Mouse (Mus musculus) stomach, embryonic 15.5 days (tissue): ENCODE results near the gene Olfr288. TPM values are rescaled to one million over a fixed set of nuclear protein-coding genes. Genes with fewer than 3 reads are reported as not detected.

Experiments
- ATAC-seq: fragments of 200-750 bp; cut with Nextera tagmentation; 2 replicates; pipeline ENCODE4 v1.8.0; 2017; ENCODE audit warnings: low read depth, moderate number of reproducible peaks, moderate TSS enrichment; ENCODE audit not compliant: insufficient read depth, low FRiP score
- H3K27ac ChIP-seq: fragments of 300-500 bp; sonication (generic); 2 replicates; pipeline ENCODE4 v1.5.1; 2015; ENCODE audit warnings: mild to moderate bottlenecking, inconsistent platforms
- H3K27me3 ChIP-seq: fragments of 300-500 bp; sonication (generic); replicated peaks from 2 replicates; pipeline ENCODE4 v1.6.1; 2015; ENCODE audit warnings: inconsistent platforms
- H3K36me3 ChIP-seq: fragments of 300-500 bp; sonication (generic); 2 replicates; pipeline ENCODE4 v1.6.1; 2015; ENCODE audit warnings: inconsistent platforms
- H3K4me1 ChIP-seq: fragments of 300-500 bp; sonication (generic); 2 replicates; pipeline ENCODE4 v1.6.1; 2015; ENCODE audit warnings: inconsistent platforms
- H3K4me2 ChIP-seq: fragments of 300-500 bp; sonication (generic); 2 replicates; pipeline ENCODE4 v1.6.1; 2015; ENCODE audit warnings: mild to moderate bottlenecking, inconsistent platforms
- H3K4me3 ChIP-seq: fragments of 300-500 bp; sonication (generic); replicated peaks from 2 replicates; pipeline ENCODE4 v1.5.1; 2015; ENCODE audit warnings: inconsistent platforms
- H3K9ac ChIP-seq: fragments of 300-500 bp; sonication (generic); 2 replicates; pipeline ENCODE4 v1.6.1; 2015; ENCODE audit warnings: inconsistent platforms
- H3K9me3 ChIP-seq: fragments of 300-500 bp; sonication (generic); 2 replicates; pipeline ENCODE4 v1.6.1; 2016; ENCODE audit warnings: inconsistent platforms
- WGBS: fragments of 180-500 bp; shearing (Covaris S2); methylation state at CpG from one replicate; pipeline ENCODE4 v1.1.7; 2015; 5-methylcytosine and 5-hydroxymethylcytosine counted together
- polyA plus RNA-seq: library from polyadenylated mRNA; unstranded; fragments of >200 nt; fragmentation: Nextera tagmentation; extraction: Ambion mirVana; gene quantifications from 2 replicates; pipeline ENCODE4 v1.2.1, GENCODE M21; 2015

The Olfr288 gene
- polyA plus RNA-seq, 1 experiment from 2014 or later: not detected

GRCm38 (mm10) chr15:98162561-98162960, 32.8 kb downstream of the Olfr288 start:
- 64% methylated on average over 4 of the region's 4 CpGs for WGBS
- Histone ChIP-seq H3K4me3 (no peak overlapping the region), H3K9me3 (no peaks in the 10 kb centered on the region), H3K4me1 (peaks cover 3% of the 10 kb centered on the region; the same call in 1 of the 2 replicates), H3K9ac (no peak overlapping the region), H3K27ac (no peak overlapping the region), H3K4me2 (no peak overlapping the region), H3K36me3 (no peaks in the 10 kb centered on the region), H3K27me3 (peaks cover 21% of the 10 kb centered on the region)
- no peak for ATAC-seq

DNA sequence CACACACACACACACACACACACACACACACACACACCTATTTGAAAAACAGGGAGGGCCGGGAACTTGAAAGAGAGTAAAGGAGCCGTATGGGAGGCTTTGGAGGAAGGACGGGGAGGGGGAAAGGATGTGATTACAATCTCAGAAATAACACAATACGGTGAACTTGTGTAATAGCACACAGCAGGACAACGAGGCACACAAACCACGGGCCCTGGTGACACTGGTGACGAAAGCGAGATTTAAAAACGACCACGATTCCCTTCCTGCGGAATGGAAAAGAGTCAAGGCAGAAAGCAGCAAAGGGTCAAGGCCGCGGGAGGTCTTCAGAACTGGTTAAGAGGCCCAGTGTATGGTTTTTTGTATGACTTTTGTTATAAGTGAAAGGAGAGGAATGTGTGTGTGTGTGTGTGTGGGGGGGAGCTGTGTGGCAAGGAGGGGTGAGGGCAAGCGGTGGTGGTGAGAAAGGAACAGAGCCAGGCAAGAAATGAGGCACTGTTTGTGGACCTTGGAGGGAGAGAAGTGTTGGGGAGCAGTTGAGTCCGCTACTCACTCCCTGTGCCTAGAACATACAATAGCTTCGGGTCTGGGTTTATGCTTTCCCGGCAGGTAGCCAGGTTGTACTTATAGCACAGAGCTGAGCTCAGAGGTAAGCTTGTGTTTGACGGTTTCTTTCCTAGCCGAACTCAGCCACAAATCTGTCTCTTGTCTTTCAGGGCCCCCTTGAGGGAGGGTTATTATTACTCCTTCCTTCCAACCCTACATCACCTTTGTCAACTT, 34.1 kb downstream of the Olfr288 start:
- Histone ChIP-seq H3K4me1 (no peaks in the 10 kb centered on the region), H3K27me3 (peaks cover 8% of the 10 kb centered on the region), H3K27ac (no peak overlapping the region), H3K4me3 (no peak overlapping the region), H3K9me3 (no peaks in the 10 kb centered on the region), H3K4me2 (no peak overlapping the region), H3K9ac (no peak overlapping the region), H3K36me3 (no peaks in the 10 kb centered on the region)
- no peak for ATAC-seq
- WGBS: 60% methylated on average over 19 of the region's 19 CpGs

GRCm38 (mm10) chr15:98157253-98157652, 38.1 kb downstream of the Olfr288 start:
- H3K9me3 ChIP-seq: no peaks in the 10 kb centered on the region
- H3K36me3 ChIP-seq: no peaks in the 10 kb centered on the region
- no peak overlapping the region for H3K27ac ChIP-seq
- H3K4me3 ChIP-seq: no peak overlapping the region
- no peak overlapping the region for H3K4me2 ChIP-seq
- no peak overlapping the region for H3K9ac ChIP-seq
- ATAC-seq: no peak
- 62% methylated on average over 1 of the region's 1 CpGs for WGBS
- H3K27me3 ChIP-seq: no peaks in the 10 kb centered on the region
- H3K4me1 ChIP-seq: no peaks in the 10 kb centered on the region

GRCm38 (mm10) chr15:98155944-98156343, 39.4 kb downstream of the Olfr288 start:
- 66% methylated on average over 4 of the region's 4 CpGs for WGBS
- no peak for ATAC-seq
- Histone ChIP-seq H3K4me1 (no peaks in the 10 kb centered on the region), H3K9me3 (no peaks in the 10 kb centered on the region), H3K27ac (no peak overlapping the region), H3K36me3 (no peaks in the 10 kb centered on the region), H3K9ac (no peak overlapping the region), H3K4me3 (no peak overlapping the region), H3K4me2 (no peak overlapping the region), H3K27me3 (no peaks in the 10 kb centered on the region)

GRCm38 (mm10) chr15:98155272-98155671, 40.1 kb downstream of the Olfr288 start:
- no peak overlapping the region for H3K9ac ChIP-seq
- 83% methylated on average over 5 of the region's 5 CpGs for WGBS

GRCm38 (mm10) chr15:98154631-98155030, 40.7 kb downstream of the Olfr288 start:
- no peak overlapping the region for H3K4me3 ChIP-seq
- H3K36me3 ChIP-seq: no peaks in the 10 kb centered on the region
- H3K9ac ChIP-seq: no peak overlapping the region
- no peak overlapping the region for H3K27ac ChIP-seq
- no peak for ATAC-seq
- 75% methylated on average over 3 of the region's 3 CpGs for WGBS
- no peak overlapping the region for H3K4me2 ChIP-seq
- H3K4me1 ChIP-seq: no peaks in the 10 kb centered on the region
- H3K27me3 ChIP-seq: no peaks in the 10 kb centered on the region
- H3K9me3 ChIP-seq: no peaks in the 10 kb centered on the region

More at GRCm38 (mm10) chr15:98155272-98155671, 40.1 kb downstream of the Olfr288 start:
- Histone ChIP-seq H3K4me2 (no peak overlapping the region), H3K27me3 (no peaks in the 10 kb centered on the region), H3K27ac (no peak overlapping the region), H3K4me1 (no peaks in the 10 kb centered on the region), H3K36me3 (no peaks in the 10 kb centered on the region), H3K4me3 (no peak overlapping the region), H3K9me3 (no peaks in the 10 kb centered on the region)
- no peak for ATAC-seq

DNA sequence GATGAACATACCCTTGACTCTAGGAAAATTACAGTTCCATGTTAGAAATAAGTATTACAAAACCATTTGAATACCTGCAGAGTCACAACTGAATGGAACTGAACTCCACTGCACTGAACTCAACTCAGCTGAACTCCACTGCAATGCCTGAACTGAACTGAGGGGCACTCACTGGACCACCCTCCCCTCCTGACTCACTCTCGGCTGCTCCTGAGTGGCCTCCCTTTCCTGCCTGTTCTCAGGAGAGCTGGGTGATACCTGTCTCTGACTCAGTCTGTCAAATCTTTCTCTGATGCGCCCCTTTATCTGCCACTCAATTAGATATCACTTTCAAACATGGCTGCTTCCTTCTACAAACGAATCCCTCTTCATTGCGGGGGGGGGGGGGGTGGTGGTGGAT, 41.2 kb downstream of the Olfr288 start:
- Histone ChIP-seq H3K27me3 (no peaks in the 10 kb centered on the region), H3K4me1 (no peaks in the 10 kb centered on the region), H3K4me3 (no peak overlapping the region), H3K9me3 (no peaks in the 10 kb centered on the region), H3K9ac (no peak overlapping the region), H3K4me2 (no peak overlapping the region), H3K27ac (no peak overlapping the region), H3K36me3 (no peaks in the 10 kb centered on the region)
- 54% methylated on average over 4 of the region's 4 CpGs for WGBS
- no peak for ATAC-seq

GRCm38 (mm10) chr15:98153625-98154024, 41.7 kb downstream of the Olfr288 start:
- ATAC-seq: no peak
- H3K4me2 ChIP-seq: no peak overlapping the region
- H3K27me3 ChIP-seq: no peaks in the 10 kb centered on the region
- H3K9me3 ChIP-seq: no peaks in the 10 kb centered on the region
- H3K36me3 ChIP-seq: no peaks in the 10 kb centered on the region
- WGBS: 32% methylated on average over 3 of the region's 3 CpGs
- H3K9ac ChIP-seq: no peak overlapping the region
- H3K4me1 ChIP-seq: no peaks in the 10 kb centered on the region
- no peak overlapping the region for H3K27ac ChIP-seq
- H3K4me3 ChIP-seq: no peak overlapping the region

DNA sequence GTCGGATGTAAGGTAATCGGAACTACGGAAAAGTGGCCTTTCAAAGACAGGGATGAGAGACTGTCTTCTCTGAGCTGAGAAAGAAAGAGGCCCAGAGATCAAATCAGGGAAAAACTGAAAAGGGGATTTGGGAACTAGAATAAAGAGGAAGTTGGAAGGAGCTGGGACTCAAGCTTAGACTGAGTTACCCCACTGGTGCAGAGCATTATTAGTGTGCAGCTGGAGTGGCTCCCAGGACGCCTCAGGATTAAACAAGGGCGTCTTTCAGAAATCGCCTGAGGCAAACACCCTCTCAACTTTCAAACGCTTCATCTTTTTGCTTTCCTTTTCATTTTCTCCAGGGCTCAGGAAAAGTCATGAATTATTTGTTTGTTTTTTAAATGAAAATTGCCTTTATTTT, 42.4 kb downstream of the Olfr288 start:
- ATAC-seq: no peak
- H3K27ac ChIP-seq: no peak overlapping the region
- no peak overlapping the region for H3K9ac ChIP-seq
- no peaks in the 10 kb centered on the region for H3K27me3 ChIP-seq
- H3K4me1 ChIP-seq: no peaks in the 10 kb centered on the region
- no peaks in the 10 kb centered on the region for H3K9me3 ChIP-seq
- H3K4me3 ChIP-seq: no peak overlapping the region
- WGBS: 67% methylated on average over 7 of the region's 7 CpGs
- H3K4me2 ChIP-seq: no peak overlapping the region
- H3K36me3 ChIP-seq: no peaks in the 10 kb centered on the region

- H3K27ac ChIP-seq: no peak overlapping the region
- no peak for ATAC-seq
- no peak overlapping the region for H3K4me3 ChIP-seq
- 66% methylated on average over 10 of the region's 10 CpGs for WGBS
- H3K9ac ChIP-seq: no peak overlapping the region
- H3K4me2 ChIP-seq: no peak overlapping the region
- 0 out of 2 replicates have a peak, but pooled peaks cover 7% of the 10 kb centered on the region for H3K4me1 ChIP-seq
- no peaks in the 10 kb centered on the region for H3K36me3 ChIP-seq
- H3K9me3 ChIP-seq: no peaks in the 10 kb centered on the region
- H3K27me3 ChIP-seq: no peaks in the 10 kb centered on the region
Measured at GRCm38 (mm10) chr15:98149166-98149602, 46.2 kb downstream of the Olfr288 start.

DNA sequence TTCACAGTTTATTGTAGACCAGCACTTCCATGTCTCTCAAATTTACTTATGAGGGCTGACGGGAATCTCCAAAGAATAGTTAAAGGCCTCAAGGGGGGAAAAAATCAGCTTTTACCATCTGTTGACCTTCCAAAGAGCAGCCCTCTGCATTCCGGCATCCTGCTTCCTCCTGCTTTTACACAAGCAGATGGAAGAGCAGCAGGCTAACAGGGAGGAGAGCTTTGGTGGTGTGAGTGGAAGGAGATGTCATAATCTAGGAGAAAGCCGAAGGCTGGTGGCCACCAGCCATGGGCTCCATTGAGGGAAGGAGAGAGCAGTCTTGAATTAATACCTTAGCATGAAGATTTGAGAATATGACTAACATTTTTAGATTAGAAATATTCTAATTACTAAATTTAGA, 47.0 kb downstream of the Olfr288 start:
- no peaks in the 10 kb centered on the region for H3K36me3 ChIP-seq
- no peaks in the 10 kb centered on the region for H3K9me3 ChIP-seq
- no peak for ATAC-seq
- H3K4me3 ChIP-seq: no peak overlapping the region
- H3K4me2 ChIP-seq: no peak overlapping the region
- H3K9ac ChIP-seq: no peak overlapping the region
- 0 out of 2 replicates have a peak, but pooled peaks cover 7% of the 10 kb centered on the region for H3K4me1 ChIP-seq
- no peaks in the 10 kb centered on the region for H3K27me3 ChIP-seq
- no peak overlapping the region for H3K27ac ChIP-seq
- 66% methylated on average over 3 of the region's 3 CpGs for WGBS

DNA sequence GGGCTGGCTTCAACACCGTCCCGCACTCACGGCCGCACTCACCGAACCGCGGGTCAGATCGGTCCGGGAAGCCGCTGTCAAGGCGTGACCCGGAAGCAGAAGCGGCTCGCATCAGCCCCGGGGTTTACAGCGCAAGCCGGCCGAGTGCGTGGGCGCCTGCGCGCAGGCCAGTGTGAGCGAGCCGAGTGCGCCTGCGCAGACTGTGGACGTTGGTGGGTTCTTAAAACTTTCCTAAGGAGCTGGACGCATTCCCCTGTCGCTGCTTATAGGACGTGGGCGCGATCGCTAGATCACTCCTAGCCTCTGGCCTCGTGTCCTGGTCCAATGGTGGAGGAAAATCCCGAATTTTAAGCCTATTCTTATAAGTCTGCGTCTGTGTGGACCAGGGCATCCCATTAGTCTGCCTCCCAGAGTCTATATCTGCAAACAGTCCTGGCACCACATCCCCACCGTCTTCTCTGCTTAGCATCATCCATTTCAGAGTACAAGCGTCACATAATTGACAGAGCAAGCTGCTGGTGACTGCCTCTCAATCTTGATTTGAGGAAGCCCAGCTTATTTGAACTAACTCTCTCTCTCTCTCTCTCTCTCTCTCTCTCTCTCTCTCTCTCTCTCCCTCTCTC, 49.7 kb downstream of the Olfr288 start:
- H3K9ac ChIP-seq: peak overlapping the region; percentile 95
- WGBS: under 1% methylated on average over 38 of the region's 38 CpGs

More for the DNA sequence above, 49.7 kb downstream of the Olfr288 start:
- no peaks in the 10 kb centered on the region for H3K9me3 ChIP-seq
- ATAC-seq: peak; percentile 95
- H3K4me3 ChIP-seq: peak overlapping the region; percentile 97
- H3K4me2 ChIP-seq: peak overlapping the region; percentile 77
- H3K27ac ChIP-seq: peak overlapping the region; percentile 69
- H3K27me3 ChIP-seq: no peaks in the 10 kb centered on the region
- no peaks in the 10 kb centered on the region for H3K36me3 ChIP-seq
- 0 out of 2 replicates have a peak, but pooled peaks cover 7% of the 10 kb centered on the region for H3K4me1 ChIP-seq
